Mouse (Mus musculus) small intestine, adult 2 months (tissue): ENCODE measurements around the gene Cenpp.

Experiments used
- CTCF ChIP-seq: fragments of 200-500 bp; IDR thresholded peaks from 2 replicates; pipeline ENCODE4 v1.5.1; 2012; ENCODE audit warnings: low read depth, mild to moderate bottlenecking, control low read depth, inconsistent platforms, low read length, moderate library complexity, mixed read lengths; ENCODE audit not compliant: insufficient replicate concordance, insufficient read length; ENCODE audit errors: extremely low read depth
- POLR2A ChIP-seq: fragments of 200-500 bp; IDR thresholded peaks from 2 replicates; pipeline ENCODE4 v1.6.1; 2012; ENCODE audit warnings: low read depth, mild to moderate bottlenecking, control low read depth, inconsistent platforms, low read length, moderate library complexity

DNA sequence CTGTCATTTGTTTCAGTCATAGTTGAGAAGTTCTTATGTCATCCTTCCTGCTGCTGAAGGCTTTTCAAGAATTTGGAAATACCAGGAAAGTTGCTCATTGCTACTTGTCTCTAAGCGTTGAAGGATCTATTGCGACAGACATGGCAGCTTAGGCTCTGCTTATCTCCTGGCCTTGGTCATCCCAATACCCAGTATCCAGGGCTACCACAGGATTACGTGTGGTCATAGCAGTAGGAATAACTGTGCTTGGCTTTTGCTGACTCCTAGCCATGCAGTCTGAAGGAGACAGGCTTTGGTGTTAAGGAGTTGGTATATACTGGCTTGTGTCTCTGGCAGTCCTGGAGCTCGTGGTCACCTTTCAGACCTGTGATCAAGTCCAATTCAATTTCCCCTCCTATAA is 192.3 kb downstream of the Cenpp start:
- TF ChIP-seq POLR2A (no peak), CTCF (no peak)
